Mouse (Mus musculus) heart, postnatal 10 days (tissue): ENCODE data around the gene Cyb5r3. TPM values are rescaled to one million over a fixed set of nuclear protein-coding genes. Genes with fewer than 3 reads are reported as not detected.

ENCODE experiments used
- DNase-seq, 2 experiments: peaks; one replicate each; pipeline ENCODE4 v3.0.0; 2021
- intact Hi-C: fragments of 180-260 bp; cut with DNase I; formaldehyde crosslinking; loops from one replicate; pipeline ENCODE4 v1.15.1; 2025
- total RNA-seq, 2 experiments: library from RNA; stranded (reverse); gene quantifications; 2 replicates each; pipeline ENCODE4 v1.2.3; 2021

Gene Cyb5r3
- total RNA-seq, 2 experiments from 2014 or later, result 133 to 136 TPM

DNA sequence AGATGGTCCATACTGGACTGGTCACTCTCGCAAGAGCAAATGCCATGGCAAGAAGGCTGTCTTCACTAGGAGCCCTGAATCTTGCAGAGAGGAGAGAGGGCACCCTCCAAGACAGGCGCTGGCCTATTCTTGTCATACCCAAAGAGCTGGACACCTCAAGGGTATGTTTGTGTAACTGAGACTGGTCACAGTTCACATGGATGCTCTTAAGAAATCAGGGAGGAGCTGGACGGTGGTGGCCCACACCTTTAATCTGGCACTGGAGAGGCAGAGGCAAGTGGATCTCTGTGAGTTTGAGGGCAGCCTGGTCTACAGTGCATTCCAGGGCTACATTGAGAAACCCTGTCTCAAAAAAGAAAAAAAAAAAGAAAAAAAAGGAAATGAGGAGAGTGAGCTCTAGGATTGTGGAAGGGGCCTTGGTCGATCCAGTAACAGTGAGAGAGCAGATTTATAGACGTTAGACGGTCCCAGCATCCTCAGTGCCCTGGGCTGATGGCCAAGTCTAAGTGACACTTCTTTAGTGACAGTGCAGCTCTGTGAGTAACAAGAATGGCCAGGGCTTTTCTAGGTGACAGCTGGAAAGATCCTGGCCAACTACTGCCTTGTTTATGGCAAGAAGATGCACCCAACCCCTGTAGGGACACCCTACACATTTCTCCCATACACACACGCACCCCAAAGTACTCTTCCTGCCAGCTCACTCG, 1.3 kb downstream of the Cyb5r3 start:
- peak in 1 of 2 experiments; percentile 42 for DNase-seq
- intact Hi-C loops, result loop anchor here (5.0 kb wide), 1 partner anchor 36 kb away; no protein-coding TSS in a partner anchor

DNA sequence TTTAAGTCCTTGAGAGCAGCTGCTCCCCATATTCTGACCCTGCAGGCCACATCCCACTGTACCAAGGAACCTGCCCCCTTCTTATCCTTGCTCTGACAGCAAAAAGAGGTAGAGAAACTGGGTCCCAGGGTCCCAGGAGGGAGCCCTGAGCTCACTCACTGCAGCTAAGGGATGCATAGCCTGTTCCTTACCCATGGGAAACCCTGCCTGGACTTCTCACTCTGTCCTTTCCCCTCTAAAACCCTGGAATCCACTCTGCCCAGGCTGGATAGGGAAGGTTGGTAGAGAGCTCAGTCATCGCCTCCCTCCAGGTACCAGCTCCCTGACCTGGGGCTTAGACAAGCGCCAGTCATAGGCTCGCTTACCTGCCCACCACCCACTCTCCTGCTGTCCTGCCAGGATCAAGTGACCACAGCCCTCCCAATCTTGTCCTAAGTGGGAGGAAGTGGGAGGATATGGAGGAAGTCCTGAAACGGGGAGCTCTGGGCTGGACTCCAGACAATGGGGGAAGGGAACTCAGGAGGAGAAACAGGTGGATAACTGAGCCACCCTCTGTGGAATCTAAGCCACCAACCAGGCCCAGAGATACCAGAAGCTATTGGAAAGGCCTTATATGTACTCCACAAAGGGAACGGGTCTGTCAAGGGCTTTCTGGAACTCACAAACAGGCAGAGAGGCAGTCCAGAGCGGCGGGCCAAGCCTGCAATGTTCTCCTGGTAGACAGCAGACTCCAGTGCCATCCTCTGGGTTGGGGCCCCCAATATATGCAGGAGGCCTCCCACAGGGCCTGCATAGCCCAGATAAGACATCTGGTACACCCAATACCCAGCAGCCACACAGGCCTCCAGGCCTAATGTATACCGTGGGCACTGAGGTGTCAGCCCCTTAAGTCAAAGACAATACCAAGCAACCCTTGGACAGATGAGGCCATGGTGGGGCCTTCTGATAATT, 2.3 kb downstream of the Cyb5r3 start:
- intact Hi-C loops, result loop anchor here (5.0 kb wide), 1 partner anchor 37 kb away; no protein-coding TSS in a partner anchor
- DNase-seq, result peak; percentile 50 to 66

DNA sequence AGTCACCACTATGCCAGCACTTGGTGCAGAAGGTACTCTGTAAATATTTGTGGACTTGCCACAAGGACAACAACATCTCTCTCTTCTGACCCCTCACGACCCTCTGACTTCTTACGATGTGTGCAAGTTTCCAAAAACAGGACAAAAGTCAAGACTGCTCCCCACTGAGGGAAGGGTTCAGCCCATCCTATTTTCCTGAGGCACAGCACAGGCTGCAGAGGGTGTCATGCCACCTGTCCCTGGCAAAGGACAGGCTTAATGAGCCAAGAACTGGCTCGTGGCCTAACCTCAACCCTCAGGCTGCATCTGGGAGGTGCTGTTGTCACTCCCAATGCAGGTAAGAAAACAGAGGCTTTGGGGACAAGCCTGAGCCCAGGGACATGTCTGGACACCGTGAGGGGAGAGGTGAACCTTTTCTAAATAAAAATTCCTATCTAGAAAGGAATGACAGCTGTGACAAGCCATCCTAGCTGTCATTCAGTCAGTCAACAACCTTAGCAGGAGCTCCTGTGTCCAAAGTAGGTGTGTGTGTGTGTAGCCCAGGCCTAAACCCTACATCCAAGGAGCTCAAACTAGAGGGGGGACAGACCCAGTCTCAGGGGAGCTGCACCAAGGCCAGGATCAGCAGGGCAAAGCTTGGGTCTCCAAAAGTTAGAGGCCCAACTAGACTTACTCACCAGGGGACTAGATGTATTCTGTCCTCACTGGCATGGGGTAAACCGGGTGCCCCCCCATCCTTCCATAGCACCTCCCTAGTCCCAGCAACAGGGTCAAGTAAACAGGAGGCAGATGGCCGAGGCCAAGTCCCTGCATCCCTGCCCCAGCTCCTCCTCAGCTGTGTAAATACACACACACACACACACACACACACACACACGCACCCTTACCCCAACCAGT, 3.3 kb downstream of the Cyb5r3 start:
- intact Hi-C loops, result no loop called here
- DNase-seq, result no peak

DNA sequence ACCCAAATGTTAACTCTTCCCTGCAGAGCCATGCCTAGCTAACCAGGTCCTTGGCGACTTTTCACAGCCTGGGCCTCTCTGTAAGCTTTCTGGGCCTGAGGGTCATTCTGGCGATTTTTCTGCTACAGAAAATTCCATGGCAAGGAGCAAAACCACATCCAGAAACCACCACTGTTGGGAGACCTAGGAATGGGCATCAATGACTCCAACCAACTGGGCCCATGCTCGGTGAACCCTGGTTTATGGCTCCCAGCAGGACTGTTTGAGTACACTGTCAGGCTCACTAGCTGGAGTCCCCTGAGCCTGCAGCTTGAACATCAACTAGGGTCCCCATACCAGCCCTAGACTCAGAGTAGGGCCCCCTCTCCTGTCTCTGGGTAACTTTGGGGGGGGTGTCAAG, 4.1 kb downstream of the Cyb5r3 start:
- intact Hi-C loops, result no loop called here
- no peak for DNase-seq

DNA sequence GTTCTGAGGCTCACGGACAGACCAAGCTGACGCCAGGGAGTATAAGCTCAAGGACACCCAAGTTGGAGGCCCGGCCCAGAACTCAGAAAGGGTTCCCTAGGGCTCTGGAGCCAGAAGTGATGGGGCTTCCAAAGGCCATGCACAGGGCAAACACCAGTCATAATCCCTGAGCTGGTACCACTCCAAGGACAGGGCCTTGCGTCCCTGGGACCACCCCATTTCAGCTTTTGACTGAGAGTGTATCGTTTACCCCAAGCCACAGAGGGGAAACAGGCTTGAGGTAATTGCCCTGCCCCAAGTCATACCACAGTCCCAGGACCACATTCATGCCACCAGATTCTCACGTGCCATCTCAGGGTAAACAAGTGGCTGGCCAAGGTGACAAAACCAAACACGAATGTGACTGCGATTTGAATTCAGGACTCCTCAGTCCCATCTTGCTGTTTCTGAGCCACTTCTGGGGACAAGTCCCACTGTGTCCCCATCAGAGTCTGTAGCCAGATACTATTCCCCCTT, 4.8 kb downstream of the Cyb5r3 start:
- no peak for DNase-seq
- intact Hi-C loops, result no loop called here

DNA sequence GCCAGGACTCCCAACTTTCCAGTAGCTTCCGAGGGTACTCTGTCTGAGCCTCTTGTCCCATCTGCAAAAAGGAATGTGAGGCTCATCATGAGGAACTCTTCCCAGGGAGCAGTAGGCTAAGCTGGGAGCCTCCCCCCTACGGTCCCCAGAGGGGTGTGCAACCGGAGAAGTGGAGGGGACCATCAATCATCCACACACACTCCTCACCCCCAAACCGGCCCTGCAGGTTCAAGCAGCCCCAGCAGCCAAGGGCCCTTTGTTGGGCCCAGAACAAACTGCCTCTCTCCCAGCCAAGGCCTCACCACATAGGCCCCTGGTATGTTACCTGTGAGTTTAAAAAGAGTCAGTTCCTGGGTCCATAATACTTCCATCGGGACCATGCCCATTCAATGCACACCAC, 5.3 kb downstream of the Cyb5r3 start:
- intact Hi-C loops, result no loop called here
- DNase-seq, result no peak

DNA sequence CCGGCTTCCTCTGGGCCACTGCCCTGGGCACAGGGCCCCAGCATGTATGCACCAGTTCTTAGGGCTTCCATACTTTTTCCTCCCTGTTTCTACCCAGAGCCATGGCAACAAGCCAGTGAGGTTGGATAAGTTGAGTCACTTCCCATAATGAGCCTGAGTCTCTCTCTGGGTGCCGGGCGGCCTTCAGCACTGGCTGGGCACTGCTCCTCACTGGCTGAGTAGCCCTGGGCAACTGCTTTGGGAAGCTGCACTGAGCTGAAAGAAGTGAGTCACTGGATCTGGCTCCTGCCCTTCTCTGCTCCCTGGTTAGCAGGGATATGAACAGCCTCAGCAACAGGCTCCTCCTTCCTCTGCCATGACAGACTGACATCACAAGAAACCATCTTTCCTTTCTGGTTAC, 5.8 kb downstream of the Cyb5r3 start:
- DNase-seq, result peak; percentile 59 to 61
- intact Hi-C loops, result no loop called here

DNA sequence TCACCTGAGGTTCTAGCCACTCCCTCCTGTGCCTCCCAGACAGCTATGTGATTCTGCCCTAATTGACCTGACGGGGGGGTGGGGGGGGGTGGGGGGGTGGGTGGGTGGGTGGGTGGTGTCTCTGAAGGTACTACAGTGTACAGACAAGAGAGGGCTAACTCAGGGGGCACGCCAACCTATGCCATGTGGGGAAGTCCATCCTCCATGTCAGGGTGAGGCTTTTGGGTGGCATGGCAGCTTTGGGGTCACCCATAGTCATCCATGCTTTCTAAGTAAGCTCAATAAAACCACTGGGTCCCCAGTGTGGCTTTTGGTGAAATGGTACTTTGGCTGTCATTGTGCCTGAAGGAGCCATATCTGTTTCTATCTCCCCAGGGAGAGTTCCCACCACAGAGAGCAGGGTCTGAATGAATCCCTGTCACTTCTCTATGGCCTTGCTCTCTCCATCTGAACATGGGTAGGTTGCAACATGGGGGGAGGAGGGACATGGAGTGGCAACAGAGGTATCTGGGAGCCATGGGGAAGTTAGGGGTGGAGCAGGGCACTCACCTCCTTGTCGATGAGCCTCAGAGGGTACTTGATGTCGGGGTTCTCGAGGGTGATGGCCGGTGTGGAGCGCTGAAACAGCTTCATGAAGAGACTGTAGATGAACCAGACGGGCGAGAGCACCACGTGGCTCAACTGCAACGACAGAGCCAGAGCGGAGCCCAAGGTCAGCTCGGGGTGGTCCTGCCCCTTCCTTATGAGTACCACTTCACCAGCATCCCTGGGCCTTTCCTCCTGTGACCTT, 6.7 kb downstream of the Cyb5r3 start:
- intact Hi-C loops, result no loop called here
- DNase-seq, result no peak

DNA sequence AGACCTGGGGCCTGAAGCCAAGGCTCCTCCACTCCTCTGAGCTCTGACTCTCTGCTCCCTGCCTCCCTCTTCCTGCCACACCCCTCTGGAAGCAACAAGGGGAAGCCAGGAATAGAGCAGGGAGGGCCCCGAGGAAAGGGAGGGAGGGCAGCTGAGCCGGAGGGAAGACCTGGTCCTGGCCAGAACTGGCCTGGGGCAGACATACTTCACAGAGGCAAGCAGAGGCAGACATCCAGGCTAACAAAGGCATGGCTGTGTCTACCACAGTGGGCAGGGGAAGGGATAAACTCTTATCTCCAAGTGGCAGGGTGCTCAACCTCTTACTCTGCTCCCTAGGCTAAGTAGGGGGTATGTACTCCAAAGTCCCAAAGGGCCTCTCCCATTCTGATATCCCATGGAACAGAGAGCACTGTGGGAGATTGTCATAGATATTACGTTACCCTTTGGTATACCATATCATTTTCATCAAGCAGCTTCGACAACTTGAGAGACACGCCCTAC, 7.4 kb downstream of the Cyb5r3 start:
- intact Hi-C loops, result no loop called here
- peak; percentile 83 to 84 for DNase-seq

DNA sequence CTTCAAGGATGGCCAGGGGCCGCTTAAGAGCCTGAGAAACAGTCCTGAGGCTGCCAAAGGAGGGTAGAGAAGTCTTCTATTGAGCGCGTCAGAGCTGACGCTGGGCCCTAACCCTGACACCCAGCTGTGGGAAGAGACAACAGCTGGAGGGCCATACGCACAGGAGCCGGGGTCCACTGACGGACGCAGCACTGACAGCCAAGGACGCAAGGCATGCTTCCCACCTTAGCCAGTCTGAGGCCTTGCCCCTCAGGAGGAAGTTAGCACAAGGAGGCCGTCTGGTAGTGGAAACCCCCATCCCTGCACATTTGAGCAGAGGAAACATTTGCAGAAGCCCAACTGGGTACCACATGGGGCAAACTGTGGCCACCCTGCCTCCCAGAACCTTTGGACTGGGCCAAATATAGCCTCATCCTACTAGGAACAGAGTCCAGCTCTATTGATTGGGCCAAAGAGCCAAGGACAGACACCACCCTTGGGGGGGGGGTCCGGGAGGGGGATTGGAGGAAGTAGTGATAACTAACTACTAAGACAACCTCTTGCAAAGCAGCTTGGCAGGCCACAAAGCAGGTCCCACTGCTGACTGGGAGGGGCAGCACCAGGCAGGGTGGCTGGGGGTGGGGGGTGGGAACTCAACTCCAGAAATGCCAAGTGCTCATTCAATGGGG, 9.4 kb downstream of the Cyb5r3 start:
- intact Hi-C loops, result no loop called here
- no peak for DNase-seq

DNA sequence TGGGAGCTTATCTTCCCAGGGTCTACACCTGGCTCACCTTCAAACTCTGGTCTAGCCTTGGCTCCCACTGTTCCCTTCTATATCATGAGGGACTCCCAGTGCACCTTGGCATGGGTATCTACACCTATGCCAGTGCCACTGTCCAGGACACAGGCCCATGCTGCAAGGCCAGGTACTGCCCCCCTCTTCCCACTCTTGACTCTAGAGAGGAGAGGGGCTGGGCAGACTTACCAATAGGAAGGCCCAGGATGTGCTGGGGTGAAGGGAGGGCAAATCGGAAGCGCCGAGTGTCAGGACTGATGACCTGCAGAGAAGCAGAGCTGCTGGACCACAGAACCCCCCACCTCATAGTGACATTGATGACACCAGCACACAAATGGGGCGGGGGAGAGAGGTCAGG, 10.4 kb downstream of the Cyb5r3 start:
- no peak for DNase-seq
- intact Hi-C loops, result no loop called here

DNA sequence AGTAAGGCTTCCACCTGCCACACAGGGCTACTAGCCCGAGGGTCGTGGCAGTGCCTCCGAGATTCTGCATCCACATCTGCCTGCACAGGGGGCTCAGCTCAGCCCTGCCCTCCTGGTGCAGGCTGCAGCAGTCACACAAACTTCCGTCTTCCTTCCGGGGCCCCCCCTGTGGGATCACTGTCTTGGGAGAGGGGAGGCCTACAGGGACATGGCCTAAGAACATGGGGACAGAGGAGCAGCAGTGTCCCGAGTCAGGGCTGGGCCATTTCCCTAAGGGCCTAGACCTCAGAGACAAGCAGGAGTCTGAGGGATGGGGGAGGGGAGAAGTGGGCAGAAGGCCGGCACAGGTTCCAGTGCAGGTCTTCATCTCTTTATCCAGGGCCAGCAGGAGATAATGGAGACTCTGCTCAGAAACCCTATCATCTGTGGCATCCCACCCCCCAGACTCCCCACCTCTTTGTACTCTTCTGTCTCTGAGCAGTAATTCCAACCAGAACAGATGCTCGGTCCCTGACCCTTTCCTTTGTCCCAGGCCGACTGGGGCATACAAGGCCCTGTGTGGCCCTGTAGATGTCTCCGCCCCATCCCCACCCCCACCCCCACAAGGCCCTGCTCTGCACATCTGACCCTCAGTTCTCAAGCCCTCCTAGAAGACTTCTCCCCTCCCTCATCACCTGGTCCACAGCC, 11.2 kb downstream of the Cyb5r3 start:
- intact Hi-C loops, result no loop called here
- DNase-seq, result no peak

DNA sequence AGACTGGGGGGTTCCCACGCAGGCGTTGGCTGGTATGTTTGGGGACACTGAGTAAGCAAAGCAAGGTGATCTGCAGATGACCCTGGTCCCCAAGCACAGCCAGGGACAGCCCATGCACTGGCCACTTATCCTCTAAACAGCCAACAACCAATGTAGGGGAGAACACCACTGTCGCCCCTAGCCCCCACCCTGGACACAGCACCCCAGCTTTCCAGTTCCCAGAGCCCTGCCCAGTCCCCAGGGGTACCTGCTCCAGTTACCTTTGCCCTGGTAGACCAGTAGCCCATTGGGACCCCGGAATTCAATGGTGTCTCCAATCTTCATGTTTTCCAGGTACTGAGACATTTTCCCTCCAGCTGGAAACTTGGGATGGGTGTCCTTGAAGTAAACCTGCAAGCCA, 11.8 kb downstream of the Cyb5r3 start:
- DNase-seq, result no peak
- intact Hi-C loops, result no loop called here

DNA sequence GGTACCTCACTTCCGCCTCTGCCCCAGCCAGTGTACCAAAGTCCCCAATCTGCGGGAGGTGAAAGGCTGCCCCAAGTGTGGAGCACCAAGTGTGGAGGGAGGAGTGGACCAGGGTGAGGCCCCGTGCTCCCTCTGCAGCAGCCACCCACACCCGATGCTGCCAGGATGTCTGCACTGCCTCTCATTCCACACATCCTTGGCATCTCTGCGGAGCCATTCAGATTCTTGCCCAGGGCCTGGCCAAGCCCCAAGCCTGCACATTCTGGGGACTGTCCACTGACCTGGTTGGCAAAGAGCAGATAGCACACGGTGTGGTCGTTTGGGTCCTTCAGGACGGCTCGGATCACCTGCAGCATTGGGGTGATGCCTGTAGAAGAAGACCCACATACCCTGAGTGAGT, 12.6 kb downstream of the Cyb5r3 start:
- intact Hi-C loops, result loop anchor here (5.0 kb wide), 2 partner anchors 212 to 357 kb away; no protein-coding TSS in a partner anchor

DNA sequence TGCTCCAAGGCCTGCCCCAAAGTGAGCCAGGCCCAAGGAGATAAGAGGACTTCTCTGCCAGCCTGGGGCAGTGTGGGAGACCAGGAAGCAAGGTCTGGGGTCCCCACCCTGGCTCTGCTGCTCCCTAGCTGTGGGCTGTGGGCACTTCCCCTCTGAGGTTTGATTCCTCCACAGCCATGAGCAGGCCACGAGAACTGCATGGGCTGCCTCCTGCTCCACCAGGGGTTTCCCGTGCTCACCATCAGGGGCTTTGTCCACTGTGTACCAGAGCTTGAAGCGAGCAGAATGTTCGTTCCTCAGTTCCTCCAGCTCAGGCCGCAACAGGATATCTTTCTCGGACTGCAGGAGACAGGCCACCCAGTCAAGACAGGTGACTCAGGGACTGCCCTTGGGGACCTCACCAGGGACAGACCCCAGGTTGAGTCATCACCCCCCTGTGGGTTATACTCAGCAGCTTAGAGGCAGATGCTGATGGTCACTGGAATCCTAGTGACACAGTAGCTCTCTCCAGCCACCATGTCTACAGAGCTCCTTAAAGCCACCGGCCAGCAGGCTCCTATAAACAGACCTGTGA, 13.7 kb downstream of the Cyb5r3 start:
- intact Hi-C loops, result loop anchor here (5.0 kb wide), 2 partner anchors 214 to 359 kb away; no protein-coding TSS in a partner anchor
- no peak for DNase-seq

More for the DNA sequence above, 12.6 kb downstream of the Cyb5r3 start:
- DNase-seq, result peak; percentile 62 to 81

DNA sequence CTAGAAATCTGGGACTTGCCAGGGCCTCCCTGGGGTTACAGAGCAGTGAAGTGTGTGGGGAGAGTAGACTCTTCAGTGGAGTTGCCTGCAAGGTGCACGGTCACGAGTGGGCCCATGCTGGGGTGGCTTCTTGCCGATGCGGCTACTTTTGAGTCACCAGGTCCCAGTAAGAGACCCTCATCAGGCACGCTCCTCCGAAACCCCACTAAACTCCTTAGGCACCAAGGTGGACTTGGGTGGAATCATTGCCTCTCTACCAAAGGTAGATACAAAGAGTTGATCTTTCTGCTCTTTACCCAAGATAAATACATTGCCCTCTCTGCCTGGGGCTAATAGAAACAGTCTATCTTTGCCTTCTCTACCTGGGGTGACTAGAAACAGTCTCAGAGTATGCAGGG, 14.7 kb downstream of the Cyb5r3 start:
- intact Hi-C loops, result loop anchor here (1.0 to 5.0 kb wide), 4 partner anchors 15 to 360 kb away; partner anchors contain the start of gene Cyb5r3
- DNase-seq, result no peak

DNA sequence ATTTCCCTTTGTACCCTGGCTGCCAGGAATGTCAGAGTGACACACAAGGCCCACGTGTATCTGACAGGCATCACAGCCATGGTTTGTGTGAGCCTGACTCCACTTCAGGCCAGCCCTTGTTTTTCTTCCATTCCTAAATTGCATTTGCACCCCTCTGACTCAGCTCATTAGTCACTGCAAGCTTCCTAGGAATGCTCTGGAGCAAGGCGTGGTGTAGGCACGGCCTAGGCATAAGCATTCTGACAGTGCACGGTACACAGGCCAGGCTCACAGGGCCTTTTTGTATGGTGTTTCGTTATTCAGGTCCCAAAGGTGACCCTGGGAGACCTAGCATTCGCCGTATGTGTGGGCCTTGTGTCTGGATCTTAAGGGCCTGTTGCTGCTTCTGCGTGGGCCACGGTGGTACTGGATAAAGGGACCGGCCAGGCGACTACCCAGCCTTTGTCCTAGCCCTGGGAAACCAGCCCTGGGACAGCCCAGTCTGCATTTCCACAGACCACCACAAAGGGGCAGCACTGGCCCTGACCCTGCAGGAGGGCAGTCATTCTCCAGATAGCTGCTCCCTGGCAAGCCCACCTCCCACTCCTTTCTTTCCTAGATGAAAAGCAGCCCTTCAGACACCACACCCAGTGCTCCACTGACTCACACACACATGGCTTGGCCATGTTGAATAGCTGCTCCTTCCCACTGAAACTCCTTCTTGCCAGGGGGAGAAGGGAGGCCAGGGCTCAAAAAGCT, 15.3 kb downstream of the Cyb5r3 start:
- DNase-seq, result peak; percentile 75 to 87
- intact Hi-C loops, result loop anchor here (1.0 to 5.0 kb wide), 4 partner anchors 15 to 360 kb away; partner anchors contain the start of gene Cyb5r3
